Mouse (Mus musculus): ENCODE measurements around the gene Spint1.
A peak's percentile ranks its signal among the peaks of the same experiment; 100 is the strongest.

Gene Spint1

DNA sequence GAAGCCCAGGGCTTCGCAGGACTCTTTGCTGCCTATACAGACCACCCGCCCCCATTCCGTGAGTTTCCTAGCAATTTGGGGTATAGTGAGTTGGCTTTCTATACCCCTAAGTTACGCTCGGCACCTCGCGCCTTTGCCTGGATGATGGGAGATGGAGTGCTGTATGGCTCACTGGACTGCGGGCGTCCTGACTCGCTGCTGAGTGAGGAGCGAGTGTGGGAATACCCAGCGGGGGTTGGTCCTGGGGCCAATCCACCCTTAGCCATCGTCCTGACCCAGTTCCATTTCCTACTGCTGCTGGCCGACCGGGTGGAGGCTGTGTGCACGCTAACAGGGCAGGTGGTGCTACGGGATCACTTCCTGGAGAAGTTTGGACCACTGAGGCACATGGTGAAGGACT lies 56.1 kb downstream of the Spint1 start:
- no peak for DNase-seq (ENCODE audit: extremely low read depth, low read depth)

DNA sequence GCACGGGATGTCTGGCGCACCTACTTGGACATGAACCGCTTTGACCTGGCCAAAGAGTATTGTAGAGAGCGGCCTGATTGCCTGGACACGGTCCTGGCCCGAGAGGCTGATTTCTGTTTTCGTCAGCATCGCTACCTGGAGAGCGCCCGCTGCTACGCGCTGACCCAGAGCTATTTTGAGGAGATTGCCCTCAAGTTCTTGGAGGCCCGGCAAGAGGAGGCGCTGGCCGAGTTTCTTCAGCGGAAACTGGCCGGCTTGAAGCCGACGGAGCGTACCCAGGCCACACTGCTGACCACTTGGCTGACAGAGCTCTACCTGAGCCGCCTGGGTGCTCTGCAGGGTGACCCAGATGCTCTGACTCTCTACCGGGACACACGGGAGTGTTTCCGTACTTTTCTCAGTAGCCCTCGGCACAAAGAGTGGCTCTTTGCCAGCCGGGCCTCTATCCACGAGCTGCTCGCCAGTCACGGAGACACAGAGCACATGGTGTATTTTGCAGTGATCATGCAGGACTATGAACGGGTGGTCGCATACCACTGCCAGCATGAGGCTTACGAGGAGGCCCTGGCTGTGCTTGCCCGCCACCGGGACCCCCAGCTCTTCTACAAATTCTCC lies 56.7 kb downstream of the Spint1 start:
- DNase-seq (ENCODE audit: extremely low read depth, low read depth): no peak

DNA sequence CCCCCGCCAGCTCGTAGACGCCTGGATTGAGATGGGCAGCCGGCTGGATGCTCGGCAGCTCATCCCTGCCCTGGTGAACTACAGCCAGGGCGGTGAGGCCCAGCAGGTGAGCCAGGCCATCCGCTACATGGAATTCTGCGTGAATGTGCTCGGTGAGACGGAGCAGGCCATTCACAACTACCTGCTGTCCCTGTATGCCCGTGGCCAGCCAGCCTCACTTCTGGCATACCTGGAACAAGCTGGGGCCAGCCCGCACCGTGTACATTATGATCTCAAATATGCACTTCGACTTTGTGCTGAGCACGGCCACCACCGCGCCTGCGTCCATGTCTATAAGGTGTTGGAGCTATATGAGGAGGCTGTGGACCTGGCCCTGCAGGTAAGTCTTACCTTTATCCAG lies 57.2 kb downstream of the Spint1 start:
- DNase-seq (ENCODE audit: extremely low read depth, low read depth): no peak

DNA sequence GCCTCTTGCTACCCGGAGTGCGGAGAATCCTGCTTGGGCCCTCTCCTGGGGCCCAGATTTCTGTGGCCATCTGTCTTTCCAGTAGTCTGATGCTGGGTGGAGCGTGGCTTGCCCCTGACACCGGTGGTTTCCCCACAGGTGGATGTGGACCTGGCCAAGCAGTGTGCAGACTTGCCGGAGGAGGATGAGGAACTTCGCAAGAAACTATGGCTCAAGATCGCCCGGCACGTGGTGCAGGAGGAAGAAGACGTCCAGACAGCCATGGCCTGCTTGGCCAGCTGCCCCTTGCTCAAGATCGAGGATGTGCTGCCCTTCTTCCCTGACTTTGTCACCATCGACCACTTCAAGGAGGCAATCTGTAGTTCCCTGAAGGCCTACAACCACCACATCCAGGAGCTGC lies 59.6 kb downstream of the Spint1 start:
- no peak for DNase-seq (ENCODE audit: extremely low read depth, low read depth)

DNA sequence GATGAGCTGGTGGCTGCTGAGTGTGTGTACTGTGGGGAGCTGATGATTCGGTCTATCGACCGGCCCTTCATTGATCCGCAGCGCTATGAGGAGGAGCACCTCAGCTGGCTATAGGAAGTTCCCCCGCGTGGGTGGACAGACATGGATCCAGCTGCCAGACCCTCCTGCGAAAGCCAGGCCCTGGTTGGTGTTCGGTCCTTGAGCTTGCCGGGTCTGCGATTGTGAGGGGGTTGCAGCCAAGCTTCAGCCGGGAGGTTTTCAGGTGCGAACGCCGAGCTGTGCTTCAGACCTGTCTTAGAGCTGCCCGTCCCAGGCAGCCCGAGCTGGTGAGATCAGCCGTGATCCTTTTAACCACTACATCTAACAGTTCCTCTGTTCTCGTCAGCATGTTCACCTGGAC lies 60.3 kb downstream of the Spint1 start:
- no peak for DNase-seq (ENCODE audit: extremely low read depth, low read depth)

DNA sequence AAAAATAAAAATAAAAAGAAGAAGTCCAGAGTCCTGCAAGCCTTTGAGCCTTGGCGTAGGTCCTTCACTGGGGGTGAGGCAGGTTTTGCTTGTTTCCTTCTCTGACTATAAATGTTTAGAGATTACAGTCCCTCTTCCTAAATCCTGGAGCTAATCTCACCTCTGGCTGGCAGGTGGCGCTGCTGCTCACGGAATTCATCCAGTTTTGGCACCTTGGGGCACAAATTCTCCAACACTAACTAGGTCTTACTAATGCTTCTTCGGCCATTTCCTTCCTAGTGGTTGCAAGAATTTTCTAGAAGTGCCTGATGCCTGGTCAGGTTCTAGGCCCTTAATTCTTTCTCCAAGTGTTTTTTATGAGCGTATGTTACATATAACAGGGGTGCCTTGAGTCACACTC lies 61.2 kb downstream of the Spint1 start:
- DNase-seq (ENCODE audit: extremely low read depth, low read depth): peak; percentile 28

DNA sequence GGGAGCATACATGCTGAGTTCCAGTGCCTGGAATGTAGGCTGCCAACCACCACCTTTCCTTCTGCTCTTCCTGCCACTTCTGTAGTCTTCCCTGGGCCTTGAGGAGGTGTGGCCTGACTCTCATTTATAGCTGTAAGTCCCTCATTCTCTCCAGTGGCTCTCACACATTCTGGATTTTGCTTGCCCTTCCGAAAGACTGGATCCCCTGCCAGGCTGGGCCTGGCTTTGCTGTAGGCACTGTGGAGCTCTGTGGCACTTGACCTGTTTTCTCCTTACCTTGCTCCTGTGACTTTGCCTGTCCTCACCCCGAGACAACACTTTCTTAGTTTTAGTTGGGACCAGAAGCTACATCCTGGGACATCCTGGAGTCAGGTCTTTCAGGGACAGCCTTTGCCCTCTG lies 61.7 kb downstream of the Spint1 start:
- DNase-seq (ENCODE audit: extremely low read depth, low read depth): no peak

Measured in MEL-GATA-1-ER (cell line).